Mouse (Mus musculus) E14TG2a.4 (cell line): ENCODE measurements around the gene Fndc3a.

Experiments used
- CTCF ChIP-seq: conservative IDR thresholded peaks from 2 replicates; pipeline ENCODE4 v1.5.1; 2014; ENCODE audit warnings: low read length
- NANOG ChIP-seq: IDR thresholded peaks from 2 replicates; pipeline ENCODE4 v1.6.1; 2014; ENCODE audit warnings: borderline replicate concordance, low read length, mixed read lengths

DNA sequence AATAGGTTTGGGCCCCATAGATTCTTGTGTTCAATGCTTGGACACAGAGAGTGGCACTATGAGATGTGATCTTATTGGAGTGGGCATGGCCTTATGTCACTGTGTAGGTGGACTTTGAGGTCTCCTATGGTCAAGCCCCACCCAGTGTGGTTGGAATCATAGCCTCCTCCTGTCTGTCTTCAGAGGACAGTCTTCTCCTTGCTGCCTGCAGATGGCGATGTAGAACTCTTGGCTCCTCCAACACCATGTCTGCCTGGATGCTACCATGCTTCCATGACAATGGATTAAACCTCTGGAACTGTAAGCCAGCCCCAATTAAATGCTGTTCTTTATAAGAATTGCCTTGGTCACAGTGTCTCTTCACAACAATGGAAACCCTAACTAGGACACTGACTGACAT is 204.8 kb downstream of the Fndc3a start:
- TF ChIP-seq CTCF = peak; percentile 24
- TF ChIP-seq NANOG = no peak
